Mouse (Mus musculus): ENCODE results near the gene Tmem252.
"Not testable (repeated sequence)": the region's sequence is repeated elsewhere in the genome, so short reads cannot be mapped to it uniquely, and the experiment has no call there.

Tmem252 gene

DNA sequence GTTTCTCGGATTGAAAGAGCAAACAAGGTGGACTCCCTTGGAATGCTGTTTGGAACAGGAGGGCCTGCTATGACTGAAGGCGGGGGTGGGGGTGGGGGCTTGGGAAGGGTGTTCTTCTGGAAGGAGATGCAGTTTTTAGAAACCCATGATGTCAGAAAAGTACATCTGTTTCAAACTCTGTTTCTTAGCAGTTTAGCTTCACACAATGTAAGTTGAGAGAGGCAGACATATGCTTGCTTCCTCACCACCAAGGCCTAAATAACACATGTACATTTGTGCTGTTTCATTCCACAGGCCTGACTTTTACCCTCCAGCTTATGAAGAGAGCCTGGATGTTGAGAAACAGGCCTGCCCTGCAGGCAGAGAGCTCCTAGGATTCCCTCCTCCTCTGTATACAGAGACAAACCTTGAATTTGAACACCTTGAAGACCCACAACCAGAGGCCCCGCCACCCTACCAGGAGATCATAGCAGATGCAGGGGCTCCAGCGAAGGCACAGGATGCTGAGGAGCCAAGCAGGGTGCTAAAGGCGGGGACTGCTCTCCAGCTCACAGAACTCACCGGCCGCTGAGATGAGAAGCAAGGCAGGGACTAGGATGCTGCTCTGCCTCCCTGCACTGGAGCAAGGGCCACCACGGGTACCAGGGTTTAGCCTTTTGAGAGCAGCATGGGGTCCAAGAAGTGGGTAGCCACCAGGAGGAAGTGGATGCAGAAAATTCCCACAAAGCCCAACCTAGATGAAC, 3.6 kb downstream of the Tmem252 start:
- DNase-seq (ENCODE audit: low read depth, low spot score) = no peak

GRCm38 (mm10) chr19:24683016-24683720, 9.4 kb downstream of the Tmem252 start:
- DNase-seq (ENCODE audit: low read depth, low spot score) = no peak

DNA sequence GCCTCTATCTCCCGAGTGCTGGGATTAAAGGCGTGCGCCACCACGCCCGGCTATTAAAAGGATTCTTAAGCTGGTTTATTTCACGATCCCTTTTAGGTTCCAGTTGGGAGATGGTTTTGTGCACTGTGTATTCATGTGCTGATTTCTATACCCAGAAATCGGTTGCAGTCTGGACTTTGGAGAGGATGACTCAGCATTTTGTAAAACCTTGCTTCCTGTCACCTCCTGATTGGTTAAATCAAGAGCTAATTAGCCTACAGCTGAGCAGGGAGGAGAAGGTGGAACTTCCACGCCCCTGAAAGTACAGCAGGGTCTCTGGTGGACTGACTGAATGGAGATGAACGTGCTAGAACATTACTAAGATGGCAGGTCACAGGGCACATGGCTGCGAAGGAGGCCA, 12.6 kb downstream of the Tmem252 start:
- DNase-seq (ENCODE audit: low read depth, low spot score) = no peak

- no peak for DNase-seq (ENCODE audit: low read depth, low spot score)
Observed at GRCm38 (mm10) chr19:24688327-24688726, 14.5 kb downstream of the Tmem252 start.

- no peak for DNase-seq (ENCODE audit: low read depth, low spot score)
Observed at GRCm38 (mm10) chr19:24689531-24689930, 15.7 kb downstream of the Tmem252 start.

DNA sequence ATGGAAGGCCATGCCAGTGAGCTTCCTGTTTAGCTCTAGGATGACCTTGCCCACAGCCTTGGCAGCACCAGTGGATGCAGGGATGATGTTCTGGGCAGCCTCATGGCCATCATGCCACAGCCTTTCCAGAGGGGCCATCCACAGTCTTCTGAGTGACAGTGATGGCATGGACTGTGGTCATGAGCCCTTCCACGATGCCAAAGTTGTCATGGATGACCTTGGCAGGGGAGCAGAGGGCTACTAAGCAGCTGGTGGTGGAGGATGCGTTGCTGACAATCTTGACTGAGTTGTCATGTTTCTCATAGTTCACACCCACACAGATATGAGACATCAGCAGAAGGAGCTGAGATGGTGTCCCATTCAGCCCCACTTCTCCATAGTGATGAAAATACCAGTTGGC, 18.9 kb downstream of the Tmem252 start:
- DNase-seq (ENCODE audit: low read depth, low spot score) = no peak

- DNase-seq (ENCODE audit: low read depth, low spot score) = no peak
Observed at GRCm38 (mm10) chr19:24697946-24698345, 24.1 kb downstream of the Tmem252 start.

- DNase-seq (ENCODE audit: low read depth, low spot score) = no peak
Observed at GRCm38 (mm10) chr19:24698651-24699050, 24.8 kb downstream of the Tmem252 start.

DNA sequence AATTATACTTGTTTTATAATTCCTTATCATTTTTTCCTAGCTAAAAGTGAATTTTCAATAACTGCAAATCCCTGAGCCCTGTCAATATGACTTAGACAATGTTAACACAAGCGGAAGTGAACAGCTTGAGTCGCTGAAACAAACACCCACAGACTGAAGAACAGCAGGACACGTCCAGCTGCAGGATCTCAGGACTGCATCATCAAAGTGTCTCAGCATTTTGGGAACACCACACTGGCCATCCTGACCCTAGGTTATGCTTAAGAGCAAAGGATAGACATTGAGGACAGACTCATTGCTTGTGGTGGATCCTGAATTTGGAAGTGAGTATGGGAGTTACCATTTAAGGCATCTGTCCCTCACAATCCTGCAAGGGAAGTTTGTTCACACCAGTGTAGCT, 25.4 kb downstream of the Tmem252 start:
- no peak for DNase-seq (ENCODE audit: low read depth, low spot score)

- DNase-seq (ENCODE audit: low read depth, low spot score) = no peak
Observed at GRCm38 (mm10) chr19:24699910-24700309, 26.1 kb downstream of the Tmem252 start.

DNA sequence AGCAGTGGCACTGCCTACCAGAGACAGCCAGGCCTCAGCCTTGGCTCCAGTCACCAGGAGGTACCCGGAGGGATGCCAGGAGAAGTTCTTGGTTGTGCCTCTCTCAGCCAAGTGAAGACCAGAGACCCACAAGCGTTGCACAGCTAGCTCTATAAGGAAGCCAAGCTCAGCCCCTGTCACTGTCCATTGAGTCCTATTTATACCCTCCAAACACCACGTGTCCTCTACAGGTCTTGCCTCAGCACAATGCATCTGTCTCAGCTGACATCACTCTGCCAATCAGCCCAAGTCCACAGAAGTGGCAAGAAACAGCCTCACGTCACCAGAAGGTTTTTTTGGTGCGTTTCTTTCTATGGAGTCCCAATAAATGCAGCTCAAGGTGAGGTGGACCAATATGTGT, 26.9 kb downstream of the Tmem252 start:
- no peak for DNase-seq (ENCODE audit: low read depth, low spot score)

GRCm38 (mm10) chr19:24701716-24702115, 27.9 kb downstream of the Tmem252 start:
- no peak for DNase-seq (ENCODE audit: low read depth, low spot score)

DNA sequence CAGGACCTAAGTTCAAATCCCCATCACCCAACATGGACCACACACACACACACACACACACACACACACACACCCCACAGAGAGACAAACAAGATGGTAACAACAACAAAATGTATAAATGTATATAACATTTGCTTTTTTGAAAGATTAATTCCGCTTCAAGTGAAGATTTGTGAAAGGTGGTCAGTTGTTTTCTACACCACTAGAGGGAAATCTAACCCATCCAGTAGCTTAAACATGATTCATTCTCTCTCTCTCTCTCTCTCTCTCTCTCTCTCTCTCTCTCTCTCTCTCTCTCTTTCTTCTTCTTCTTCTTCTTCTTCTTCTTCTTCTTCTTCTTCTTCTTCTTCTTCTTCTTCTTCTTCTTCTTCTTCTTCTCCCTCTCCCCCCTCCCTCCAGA, 29.4 kb downstream of the Tmem252 start:
- not testable (repeated sequence) for DNase-seq (ENCODE audit: low read depth, low spot score)

GRCm38 (mm10) chr19:24703680-24704079, 29.9 kb downstream of the Tmem252 start:
- no peak for DNase-seq (ENCODE audit: low read depth, low spot score)

- no peak for DNase-seq (ENCODE audit: low read depth, low spot score)
Observed at GRCm38 (mm10) chr19:24704326-24704725, 30.5 kb downstream of the Tmem252 start.

DNA sequence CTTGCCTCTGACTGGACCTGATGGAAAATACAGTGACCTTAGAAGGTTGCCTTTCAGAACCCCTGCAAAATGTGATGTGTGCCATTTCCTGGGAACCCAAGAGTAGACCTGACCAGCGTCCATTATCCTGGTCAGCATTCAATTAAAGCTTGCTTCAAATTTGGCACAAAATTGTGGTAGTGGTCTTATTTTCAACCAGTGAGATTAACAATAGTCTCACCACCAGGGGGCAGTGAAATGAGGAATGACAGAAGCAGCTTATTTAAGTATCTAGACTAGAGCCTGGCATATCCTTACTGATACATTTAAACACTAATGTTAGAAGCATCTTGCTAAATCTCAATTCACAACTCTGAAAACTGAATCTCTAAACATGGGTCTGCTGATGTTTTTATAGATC, 31.6 kb downstream of the Tmem252 start:
- DNase-seq (ENCODE audit: low read depth, low spot score) = peak; percentile 35

- DNase-seq (ENCODE audit: low read depth, low spot score) = no peak
Observed at GRCm38 (mm10) chr19:24707071-24707906, 33.5 kb downstream of the Tmem252 start.

GRCm38 (mm10) chr19:24708032-24708431, 34.2 kb downstream of the Tmem252 start:
- no peak for DNase-seq (ENCODE audit: low read depth, low spot score)

GRCm38 (mm10) chr19:24716303-24717097, 42.7 kb downstream of the Tmem252 start:
- no peak for DNase-seq (ENCODE audit: low read depth, low spot score)

- no peak for DNase-seq (ENCODE audit: low read depth, low spot score)
Observed at GRCm38 (mm10) chr19:24718021-24718420, 44.2 kb downstream of the Tmem252 start.

DNA sequence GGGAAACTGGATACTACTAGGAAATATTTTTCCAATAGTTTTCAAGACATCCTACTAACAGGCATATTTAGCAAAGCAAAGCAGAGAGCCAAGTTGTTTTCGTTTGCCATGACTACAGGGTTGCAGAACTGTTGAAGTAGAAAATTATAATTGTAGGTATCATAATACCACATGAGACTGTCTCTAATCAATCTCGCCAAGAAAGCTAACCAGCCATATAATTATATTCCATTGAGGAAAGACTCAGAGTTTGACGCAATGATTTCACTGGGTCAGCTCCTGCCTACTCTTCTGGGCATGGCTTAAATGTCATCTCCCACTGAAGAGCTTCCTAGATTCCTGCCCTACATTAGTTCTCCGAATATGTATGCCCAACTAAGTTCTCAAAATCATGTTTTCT, 45.7 kb downstream of the Tmem252 start:
- DNase-seq (ENCODE audit: low read depth, low spot score) = no peak

All from A20 (cell line).